Mouse (Mus musculus): ENCODE measurements at regions not wholly inside any gene's neighbourhood (a gene's known extent, or its start where the extent isn't known, plus 50 kb on each side); places are given as distances from the start of the nearest gene placed in this dataset.
A peak's percentile ranks its signal among the peaks of the same experiment; 100 is the strongest.

DNA sequence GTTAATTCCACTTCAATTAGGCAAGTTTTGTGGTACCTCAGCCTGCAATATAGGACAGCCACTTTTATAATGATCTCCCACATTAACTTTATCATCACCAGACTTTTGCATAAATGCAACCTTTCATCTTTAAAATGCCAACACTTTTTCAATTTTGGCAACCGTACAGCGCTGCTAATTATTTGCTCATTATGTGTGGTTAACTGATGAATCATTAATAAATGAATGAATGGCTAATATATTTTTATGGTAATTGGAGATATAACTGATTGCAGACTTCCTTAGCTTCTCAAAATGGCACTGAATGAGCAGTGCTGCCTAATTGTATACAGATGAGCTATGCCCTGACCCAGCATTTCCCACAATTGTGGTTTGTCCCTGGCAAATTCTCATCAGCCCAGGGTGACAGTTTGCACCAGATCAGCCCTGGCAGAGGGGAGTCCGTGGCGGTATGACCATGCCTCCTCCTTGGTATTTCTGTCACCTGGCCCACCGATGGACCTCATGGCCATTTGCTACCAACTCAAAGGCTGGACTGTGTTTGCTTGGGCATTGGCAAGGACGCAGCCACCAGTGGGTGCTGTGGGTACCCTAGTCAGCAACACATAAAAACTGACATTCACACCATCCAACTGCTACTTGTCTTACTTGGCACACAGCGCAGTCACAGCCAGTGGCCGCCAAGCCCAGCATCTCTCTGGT lies 173.7 kb upstream of the Lmo4 start:
- DNase-seq (ENCODE audit: low spot score in 2 of 2): no peak

DNA sequence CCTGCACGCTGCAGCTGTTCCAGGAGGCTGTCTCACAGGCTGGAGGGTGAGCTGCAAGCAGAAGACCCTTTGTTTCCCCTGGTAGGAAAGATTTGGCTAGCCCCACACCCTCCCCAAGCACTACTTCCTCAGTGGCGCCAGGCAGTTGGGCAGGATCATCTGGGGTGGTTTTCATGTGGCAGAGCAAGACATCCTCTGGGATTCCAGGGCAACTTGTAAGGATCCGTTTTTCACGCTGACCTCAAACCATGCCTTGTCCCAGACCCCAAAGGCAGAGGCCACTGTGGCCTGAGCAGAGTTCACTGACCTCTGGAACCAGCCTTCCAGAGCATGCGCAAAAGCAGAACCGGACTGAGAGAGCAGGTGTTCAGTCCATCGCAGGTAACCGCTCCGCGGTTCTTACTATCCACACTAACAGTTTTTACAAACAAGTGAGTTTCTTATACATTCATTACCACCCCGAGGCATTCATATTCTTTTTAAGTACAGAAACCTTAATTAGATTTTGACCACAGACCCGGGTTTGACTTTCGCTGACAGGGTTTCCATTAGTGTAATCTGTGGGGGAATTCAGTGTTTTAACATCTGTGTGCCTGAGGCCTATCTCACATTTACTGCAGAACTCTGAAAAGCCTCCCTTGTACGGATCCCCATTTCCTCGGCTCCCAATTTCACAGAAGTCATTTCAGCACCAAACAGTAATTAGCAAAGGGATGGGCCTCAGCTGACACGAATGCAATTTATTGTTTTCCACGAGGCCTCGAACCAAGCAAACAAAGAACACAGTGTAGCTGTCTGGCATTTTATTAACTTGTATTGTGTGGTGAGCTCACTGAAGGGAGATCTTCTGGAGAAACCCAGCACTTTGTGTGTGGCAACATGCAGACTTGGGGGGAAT lies 172.9 kb upstream of the Lmo4 start:
- no peak for DNase-seq (ENCODE audit: low spot score in 2 of 2)

DNA sequence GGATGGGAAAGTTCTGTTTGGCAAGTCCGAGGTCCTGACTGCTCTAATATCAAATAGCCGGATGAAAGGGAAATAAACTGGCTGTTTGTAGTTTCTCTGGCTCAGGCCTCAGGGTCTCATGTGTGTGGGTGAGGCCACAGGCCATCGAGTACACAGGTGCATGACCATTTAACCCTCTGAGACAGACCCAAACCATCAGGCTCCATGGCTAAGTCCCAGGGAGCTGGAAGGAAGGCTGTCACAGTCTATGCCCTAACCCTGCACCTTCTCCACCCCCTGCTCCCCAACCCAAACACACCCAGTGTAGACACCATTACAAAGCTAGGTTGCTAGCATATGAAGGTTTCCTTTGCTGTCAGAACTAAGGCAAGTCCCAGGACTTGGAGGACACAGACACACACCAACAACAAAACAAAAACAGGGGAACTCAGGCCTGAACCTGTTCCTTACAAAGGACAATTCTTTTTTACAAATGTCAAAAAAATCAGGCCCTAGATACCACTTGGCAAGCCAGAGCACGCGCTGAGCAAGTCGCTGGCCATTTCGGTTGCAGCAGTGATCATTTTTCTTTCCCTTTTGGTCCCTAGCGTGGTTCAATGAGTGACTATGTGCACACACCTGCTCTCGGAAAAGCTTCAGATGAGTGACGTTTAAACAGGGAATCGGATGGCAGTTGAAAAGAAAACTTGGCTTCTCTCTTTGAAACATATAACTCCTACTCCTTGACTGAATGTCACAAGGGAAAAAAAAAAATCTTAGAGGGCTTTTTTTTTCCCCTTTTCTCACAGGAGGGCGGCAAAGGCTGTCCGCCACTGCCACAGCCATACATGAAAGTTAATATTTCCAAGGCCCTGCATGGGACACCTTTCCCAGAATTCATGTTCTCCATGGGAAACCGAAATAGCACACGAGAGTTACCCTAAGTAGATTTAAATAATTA lies 171.7 kb upstream of the Lmo4 start:
- DNase-seq (ENCODE audit: low spot score in 2 of 2): no peak

DNA sequence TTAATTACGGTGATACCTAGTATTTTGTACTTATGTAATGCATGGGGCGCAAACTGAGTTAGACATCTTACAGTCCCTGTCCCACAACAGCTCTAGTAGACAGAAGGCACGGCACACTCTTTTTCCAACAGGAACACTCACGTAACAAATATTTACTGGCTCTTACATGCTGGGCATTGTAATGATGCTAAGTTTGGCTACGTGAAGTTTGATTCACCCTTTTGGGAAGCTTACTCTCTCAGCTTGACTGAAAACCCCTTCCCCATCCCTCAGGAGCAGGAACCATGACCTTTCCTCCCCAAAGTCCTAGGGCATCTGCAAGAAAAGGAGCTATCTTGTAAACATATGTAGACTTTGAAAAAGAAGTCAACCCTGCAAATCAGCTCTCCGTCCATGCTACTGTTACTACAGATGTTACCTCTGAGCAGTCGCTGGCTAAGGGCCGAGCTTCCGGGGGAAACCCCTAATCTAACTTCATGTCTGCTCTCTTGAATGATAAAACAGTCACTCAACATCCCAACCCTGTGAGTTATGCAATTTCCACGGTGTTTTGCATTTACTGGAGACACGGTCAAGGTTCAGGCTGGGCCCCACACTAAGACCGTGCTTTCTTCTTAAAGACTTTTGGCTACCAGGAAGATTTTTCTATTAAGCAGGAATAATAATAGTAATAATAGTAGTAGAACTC lies 170.8 kb upstream of the Lmo4 start:
- DNase-seq (ENCODE audit: low spot score in 2 of 2): no peak

DNA sequence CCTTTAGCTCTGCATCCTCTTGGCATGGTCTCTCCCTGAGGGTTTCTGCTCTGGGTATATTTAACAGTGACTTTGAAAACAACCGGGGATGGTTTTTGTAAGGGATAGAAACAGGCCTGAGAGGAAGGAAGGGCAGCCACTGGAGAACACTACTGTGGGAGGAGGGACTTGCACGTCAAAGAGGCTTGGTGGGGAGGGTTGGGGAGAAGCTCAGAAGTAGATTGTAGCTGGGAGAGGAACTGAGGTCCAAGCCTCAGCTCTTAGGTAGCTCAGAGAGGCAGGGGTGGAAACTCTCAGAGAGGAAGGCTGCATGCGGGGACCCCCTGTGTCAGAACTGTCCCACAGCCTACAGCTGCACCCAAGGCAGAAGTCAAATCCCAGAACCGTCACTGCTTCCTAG lies 163.3 kb upstream of the Lmo4 start:
- no peak for DNase-seq (ENCODE audit: low spot score in 2 of 2)

DNA sequence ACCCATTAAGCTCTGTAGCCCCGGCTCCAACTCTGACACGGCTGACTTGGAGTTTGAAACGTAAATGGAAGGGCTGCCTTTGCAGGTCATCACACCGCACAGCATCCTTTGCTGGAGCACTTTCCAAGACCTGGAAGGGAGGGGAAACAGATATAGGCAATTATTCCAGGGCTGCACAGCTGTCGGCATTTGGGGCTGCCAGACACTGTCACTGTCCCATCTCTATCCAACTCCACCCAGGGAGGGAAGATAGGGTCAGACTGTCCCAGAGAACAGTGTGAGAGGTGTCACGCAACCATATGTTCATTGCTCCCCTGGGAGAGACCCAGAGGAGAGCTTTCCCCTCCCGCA lies 162.7 kb upstream of the Lmo4 start:
- DNase-seq (ENCODE audit: low spot score in 2 of 2): no peak

DNA sequence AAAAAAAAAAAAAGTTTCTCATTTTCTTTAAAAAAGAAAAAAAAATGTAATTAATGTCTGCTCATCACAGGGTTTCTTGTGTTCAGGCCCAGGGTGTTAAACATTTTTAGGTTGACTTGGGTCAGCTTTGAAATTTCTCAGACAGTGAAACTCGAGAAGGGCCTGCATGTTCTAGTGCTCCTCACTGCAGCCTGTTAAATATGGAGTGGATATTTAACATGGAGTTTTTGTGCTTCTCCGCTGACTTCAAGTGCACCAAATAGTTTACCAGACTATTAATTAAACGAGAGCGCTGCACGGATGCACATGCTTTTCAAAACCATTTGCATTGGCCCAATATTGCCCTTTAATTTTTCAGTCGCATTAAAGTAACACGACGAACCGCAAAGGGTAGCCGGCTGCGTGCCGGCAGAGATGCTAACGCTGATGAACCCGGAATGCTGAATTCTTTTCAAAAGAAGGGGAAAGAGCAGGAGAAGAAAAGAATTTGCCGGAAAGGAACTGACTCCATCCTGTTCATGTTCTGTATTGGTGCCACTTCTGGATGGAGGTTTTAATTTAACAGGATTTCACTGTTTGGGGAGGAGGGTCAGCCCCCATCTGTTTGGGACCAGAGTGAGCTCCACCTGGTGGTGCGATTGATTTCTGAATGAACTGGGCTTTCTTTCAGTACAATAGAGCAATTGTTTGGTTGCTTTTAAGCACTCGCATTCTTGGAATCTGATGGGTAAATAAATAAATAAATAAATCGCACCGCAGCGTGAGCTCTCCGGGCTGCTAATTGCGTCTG lies 162.2 kb upstream of the Lmo4 start:
- DNase-seq (ENCODE audit: low spot score in 2 of 2): no peak

DNA sequence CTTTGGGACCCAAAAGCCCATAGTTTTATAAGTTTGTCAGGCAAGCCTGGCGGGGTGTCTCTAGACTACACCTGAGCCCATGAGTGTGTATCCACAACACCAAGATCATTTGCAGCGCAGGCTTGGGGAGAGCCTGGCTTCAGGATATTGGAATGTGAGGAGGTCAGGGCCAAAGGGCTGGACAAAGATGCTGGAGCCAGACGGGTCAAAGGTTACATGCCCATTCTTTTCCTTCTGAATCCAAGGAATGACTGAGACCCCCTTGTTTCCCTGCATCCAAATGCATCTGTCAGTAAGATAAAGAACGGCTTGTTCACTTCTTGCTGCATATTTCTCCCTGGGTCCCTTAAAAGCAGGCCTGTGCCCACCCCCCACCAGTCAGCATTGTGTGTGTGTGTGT lies 160.9 kb upstream of the Lmo4 start:
- DNase-seq (ENCODE audit: low spot score in 2 of 2): no peak

DNA sequence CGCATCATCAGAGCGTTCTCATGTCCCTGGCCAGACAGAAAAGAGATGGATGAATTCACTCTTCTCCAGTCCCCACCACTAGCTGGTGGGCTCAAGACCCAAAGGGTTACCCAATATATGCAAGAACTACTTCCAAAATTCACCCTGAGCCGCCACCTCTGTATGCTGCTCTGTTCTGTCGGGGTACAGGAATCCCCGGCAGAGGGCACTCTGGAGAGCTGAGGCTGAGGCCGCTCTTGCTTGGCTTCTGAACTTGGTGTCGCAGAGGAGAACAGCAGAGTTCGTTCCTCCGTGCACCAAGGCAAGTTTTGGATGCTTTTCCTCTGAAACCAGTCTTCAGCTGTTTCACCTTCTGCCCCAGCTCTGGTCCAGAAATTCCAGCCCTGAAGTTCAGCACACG lies 157.5 kb upstream of the Lmo4 start:
- DNase-seq (ENCODE audit: low spot score in 2 of 2): peak; percentile 13 to 21

DNA sequence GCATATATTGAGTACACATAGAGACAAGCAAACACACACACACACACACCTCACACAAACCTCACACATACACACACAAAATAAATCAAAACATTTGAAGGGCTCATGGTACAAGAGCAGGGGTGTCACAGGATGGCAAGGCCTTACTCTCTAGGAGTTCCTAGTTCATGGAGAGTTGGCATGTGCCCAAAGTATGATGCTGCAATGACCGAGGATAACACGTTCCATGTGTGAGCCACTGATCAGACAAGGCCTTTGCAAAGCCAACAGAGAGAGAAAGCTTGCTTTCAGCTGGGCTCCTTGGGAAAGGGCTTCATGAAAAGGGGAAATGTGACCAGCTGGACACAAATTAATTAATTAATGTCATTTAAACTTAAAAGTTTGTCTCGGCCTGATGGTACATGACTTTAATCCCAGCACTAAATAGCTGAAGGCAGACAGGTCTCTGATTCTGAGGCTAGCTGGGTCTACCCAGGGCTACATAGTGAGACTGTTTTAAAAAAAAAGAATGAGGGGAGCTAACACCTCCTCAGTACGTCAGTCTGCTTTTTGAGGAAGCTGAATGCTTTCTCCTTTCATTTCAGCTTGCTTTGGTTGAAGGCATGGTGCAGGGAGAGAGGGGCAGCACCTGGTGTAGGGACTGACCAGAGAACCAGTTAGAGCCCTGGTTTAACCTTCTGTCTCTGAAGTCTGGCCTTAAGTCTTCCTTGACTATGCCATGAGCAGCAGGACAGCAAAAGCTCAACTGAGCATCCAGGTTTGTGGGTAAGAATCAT lies 156.4 kb upstream of the Lmo4 start:
- DNase-seq (ENCODE audit: low spot score in 2 of 2): no peak

DNA sequence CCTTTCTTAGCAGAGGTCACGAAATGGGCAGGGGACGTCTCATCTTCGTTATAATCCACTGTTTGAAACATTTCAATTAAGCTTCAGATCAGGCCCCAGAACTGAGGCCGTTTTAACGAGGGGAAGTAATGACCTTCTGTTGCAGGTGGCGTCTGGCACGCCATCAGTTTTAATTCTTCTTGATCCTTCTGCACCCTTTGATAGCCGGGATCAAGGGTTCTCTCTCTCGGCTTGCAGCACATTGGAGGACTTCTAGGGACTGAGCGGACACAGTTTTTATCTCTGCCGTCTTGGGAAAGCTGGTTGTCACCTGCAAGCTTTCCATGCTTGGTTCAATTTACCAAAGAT lies 151.9 kb upstream of the Lmo4 start:
- DNase-seq (ENCODE audit: low spot score in 2 of 2): no peak

DNA sequence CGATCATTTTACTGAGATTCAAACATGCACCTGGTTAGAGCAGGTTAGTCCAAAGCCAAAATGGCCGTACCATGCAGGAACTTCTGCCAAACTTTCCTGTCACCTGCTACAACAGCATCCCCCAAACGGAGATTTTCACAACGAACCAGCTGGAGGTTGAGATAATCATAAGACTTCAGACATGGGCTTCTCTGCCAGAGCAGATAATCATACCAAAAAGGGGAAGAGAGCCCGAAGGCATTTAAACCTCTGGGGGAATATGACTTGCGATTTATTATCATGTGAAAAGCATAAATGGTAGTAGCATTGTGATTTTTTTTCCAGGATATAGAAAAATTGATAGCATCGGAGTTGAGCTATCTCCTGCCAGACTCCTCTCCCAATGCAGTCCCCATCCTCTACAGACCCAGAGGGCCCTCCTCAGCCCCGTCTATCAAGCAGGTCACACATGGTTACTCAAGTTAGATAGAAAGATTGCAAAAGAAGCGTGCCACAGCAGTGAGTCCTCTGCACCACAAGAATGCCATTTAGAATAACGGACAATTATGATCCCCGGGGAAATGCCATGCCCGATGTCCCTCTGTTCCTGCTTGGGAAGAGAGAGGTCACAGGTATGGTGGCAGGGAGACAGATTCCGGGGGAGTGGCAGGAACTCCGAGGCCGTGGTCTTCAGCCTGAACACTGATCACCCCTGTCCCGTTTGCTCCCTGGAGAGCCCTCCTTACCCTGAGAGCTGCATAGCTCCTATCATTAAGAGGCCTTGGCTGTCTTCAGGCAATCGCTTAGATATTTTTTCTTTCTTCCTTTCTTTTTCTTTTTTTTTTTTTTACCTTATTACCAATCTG lies 151.3 kb upstream of the Lmo4 start:
- DNase-seq (ENCODE audit: low spot score in 2 of 2): no peak

DNA sequence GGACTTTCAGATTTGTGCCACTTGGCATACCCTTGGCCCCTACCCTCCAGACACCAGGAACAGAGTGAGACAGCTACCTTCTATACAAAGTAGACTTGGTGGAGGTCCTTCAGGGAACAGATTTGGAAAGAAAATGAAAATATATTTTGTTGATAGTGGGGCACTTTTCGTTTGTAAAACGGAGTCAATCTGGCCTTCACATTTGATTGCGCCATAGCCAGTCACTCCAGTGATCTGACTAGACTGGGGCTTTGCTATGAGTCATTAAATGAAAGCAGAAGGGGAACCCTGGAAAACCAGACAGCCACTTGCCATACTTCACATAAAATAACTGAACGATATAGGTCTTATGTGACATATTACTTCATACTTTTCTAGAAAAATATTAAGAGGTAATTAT lies 147.5 kb upstream of the Lmo4 start:
- no peak for DNase-seq (ENCODE audit: low spot score in 2 of 2)

DNA sequence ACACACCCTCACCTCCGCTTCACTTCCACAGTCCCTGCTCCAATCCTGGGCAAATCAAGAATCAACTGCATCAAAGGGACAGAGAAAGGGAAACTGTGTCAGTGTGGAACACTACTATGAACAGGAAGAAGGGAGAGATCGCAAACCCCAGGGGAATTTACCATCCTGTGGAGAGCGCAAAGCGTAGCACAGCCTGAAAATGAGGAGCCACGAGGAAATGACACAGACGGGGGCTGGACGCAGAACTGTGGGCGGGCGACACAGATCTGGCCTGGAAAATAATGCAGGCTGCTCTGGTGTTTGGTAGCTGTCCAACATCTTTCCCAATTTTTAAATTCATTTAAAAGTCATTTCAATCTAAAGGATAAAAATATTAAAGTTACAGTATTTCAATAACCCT lies 143.4 kb upstream of the Lmo4 start:
- DNase-seq (ENCODE audit: low spot score in 2 of 2): no peak

DNA sequence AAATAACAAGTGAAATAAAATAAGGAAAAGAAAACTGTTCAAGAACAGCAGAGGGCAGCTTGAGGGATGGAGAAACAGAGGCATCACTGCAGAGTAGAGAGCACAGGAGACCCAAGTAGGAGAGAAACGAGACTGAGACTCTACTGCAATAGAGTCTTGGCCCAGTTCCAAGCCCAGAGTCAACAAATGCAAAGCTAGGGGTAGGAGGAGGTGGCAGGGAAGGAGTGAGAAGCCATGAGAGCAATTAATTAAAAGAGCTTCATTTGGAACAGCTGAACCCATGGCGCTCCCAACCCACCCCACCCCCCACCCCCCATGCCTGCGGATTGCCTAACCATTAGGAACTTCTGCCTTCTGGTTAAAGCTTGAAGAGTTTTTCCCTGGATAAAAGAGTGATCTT lies 130.2 kb upstream of the Lmo4 start:
- no peak for DNase-seq (ENCODE audit: low spot score in 2 of 2)

DNA sequence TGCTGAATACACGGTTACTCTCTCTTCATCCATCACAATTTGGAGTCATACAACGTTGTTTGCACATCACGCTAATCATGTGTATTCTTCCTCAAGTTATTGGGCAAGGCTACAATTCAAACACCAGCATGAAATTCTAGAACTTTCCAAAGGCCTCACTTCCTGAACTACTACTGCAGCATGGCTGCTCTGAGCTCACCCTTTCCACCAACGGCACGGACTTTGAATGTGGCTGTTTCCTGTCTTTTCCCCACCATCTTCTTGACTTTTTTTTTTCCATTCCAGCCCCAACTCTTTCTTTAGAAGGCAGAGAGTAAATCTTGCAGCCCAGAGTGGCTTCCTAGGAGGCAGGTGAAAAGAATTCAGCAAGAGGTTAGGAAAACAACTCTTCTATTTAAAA lies 129.2 kb upstream of the Lmo4 start:
- no peak for DNase-seq (ENCODE audit: low spot score in 2 of 2)

DNA sequence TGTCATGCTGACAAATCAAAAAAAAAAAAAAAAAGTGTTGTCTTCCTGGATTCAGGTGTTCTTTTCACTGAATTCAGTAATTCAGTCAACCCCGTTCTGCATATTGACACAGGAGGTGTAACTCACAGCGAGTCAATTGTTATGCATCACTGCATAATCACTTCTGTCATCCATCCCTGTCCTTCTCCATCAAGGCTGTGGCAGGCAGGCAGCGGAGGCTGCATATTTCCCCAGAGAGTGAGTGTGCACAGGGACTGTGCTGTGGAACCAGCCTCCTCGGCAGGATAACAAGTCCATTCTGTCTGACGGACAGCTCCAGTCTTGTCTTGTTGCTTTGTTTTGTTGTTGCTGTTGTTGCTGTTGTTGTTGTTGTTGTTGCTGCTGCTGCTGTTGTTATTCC lies 127.3 kb upstream of the Lmo4 start:
- DNase-seq (ENCODE audit: low spot score in 2 of 2): no peak

DNA sequence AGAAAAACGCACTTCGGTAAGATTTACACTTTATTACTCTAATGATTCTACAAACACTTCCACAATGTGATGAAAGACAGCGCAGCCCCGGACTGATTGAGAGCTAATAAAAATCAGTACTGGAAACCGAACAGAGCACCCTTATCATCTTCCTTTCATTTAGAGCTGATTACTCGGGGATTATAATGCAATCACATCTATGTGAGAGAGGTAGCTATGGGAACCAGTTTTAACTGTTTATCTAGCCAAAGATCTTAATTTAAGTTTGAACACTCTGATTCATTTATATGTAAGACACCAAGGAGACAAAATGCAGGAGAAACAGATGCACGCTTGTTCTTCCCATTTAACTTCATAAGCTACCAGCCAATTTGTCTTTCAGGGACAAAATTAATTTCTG lies 124.1 kb upstream of the Lmo4 start:
- no peak for DNase-seq (ENCODE audit: low spot score in 2 of 2)

DNA sequence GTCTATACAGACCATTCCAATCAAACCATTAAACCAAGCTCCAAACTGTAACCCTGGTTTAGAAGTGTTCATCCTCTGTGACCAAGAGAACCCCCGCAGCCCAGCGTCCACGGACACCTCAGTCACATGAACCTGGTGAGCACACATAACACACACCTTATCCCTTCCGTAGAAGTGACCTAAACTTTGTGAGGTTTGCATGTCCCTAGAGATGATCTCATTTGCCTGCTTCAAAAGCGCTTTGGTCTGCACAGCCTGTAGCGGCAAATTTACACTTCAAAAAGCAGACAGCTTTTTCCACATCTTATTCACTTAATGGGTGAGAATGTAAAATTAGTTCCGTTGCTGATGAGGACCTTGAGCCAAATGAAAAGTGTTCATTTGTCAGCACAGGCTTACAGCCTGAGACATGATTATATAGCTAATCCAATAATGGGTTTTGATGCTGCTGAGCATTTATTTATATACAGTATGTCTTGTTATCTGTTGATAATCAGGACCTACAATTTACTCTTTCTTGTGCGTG lies 122.3 kb upstream of the Lmo4 start:
- DNase-seq (ENCODE audit: low spot score in 2 of 2): no peak
